Mouse (Mus musculus): ENCODE data around the gene Kyat1.

DNA sequence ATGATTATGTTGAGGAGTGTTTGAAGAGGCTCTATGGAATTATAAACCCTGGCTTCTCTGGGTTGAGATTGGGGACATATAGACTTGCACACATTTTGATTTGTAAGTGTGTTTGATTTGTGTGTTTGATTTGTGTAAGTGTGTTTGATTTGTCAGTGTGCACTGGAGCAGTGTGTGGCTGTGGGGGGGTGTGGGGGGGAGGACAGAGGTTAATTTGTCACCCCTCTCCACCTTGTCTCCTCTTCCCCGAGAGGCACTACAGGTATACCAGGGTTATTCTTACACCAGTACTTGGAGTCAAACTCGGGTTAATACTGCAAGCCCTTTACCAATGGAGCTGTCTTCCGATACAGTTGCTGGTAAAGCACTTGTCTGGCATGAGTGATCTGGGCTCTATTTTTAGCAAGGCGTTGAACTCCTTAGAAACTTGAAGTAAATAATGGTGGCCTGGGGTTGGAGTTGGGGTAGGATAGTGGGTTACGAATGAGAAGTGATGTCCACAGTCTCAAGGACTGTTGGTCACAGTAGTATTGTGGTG lies 5.2 kb downstream of the Kyat1 start:
- TF ChIP-seq CTCF (IDR thresholded peaks at IDR 0.05; ENCODE audit: low read depth, low read length) (no peak), POLR2A (IDR thresholded peaks at IDR 0.05; ENCODE audit: insufficient read depth, low read length) (no peak), EP300 (IDR thresholded peaks at IDR 0.05; ENCODE audit: insufficient read depth, low read depth, low read length) (no peak)

Data from ES-Bruce4 (cell line).